Mouse (Mus musculus): Measurements from ENCODE around the gene Olfr284. TPM values are rescaled to one million over a fixed set of nuclear protein-coding genes. Genes with fewer than 3 reads are reported as not detected.

Olfr284 gene
- polyA plus RNA-seq (2015; fragmentation: Nextera tagmentation; extraction: Ambion mirVana) = not detected in 2 replicates

DNA sequence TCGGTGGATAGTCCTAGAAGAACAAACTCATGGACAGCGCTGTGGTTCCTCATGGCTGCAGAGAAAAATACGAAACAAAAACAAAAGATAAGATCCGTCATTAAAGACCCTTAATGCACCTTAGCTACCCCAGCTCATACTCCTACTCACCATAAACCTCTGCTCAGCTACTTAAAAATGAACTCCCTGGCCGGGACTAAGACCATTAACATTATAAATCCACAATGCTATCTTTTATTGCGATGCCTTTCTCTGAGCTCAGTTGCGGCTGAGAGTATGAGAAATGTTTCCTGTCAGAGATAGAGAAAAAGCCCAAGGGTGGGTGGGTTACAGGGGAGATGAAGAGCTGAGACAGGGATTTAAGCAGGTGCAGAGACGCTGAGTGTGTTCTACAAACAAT is at the start of gene Olfr284:
Olfr284 (minus strand) TSS at position 101 of the 400 bp plus-strand sequence.
- Histone ChIP-seq H3K27me3 (no peaks in the 10 kb centered on the region; the same call in 1 of the 2 replicates), H3K36me3 (no peaks in the 10 kb centered on the region), H3K4me3 (no peak within 1 kb of the TSS), H3K9me3 (no peaks in the 10 kb centered on the region), H3K4me2 (no peak within 1 kb of the TSS), H3K4me1 (no peaks in the 10 kb centered on the region), H3K27ac (no peak within 1 kb of the TSS), H3K9ac (no peak within 1 kb of the TSS)
- 70% methylated on average over 8 of the region's 8 CpGs for WGBS
- ATAC-seq (ENCODE audit: borderline replicate concordance, extremely low read depth, low FRiP score, low TSS enrichment) = no peak

DNA sequence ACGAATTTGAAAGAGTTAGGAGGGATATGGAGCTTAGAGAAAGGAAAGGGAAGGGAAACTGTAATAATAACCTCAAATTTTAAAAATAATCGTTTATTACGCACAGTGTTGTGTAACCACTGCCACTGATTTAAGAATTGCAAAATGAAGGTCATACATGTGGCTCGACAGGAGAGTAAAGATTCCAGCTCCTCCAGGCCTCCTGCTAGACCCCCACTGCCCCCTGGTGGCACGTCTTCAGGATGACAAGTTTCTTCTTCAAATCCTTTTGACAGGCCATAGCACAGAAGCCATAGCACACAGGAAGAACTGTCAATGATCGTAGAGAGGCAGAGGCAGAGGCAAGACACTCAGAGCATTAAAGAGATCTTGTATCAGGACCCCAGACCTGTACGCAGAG is 49.0 kb upstream of the Olfr284 start:
- H3K4me2 ChIP-seq = no peak overlapping the region
- WGBS = 24% methylated on average over 7 of the region's 7 CpGs
- no peaks in the 10 kb centered on the region for H3K9me3 ChIP-seq
- H3K36me3 ChIP-seq = no peaks in the 10 kb centered on the region
- ATAC-seq (ENCODE audit: borderline replicate concordance, extremely low read depth, low FRiP score, low TSS enrichment) = peak; percentile 66; the same call in 1 of the 2 replicates
- no peak overlapping the region for H3K27ac ChIP-seq
- H3K27me3 ChIP-seq = no peaks in the 10 kb centered on the region
- H3K4me1 ChIP-seq = 0 out of 2 replicates have a peak, but pooled peaks cover 5% of the 10 kb centered on the region
- no peak overlapping the region for H3K9ac ChIP-seq
- H3K4me3 ChIP-seq = no peak overlapping the region

DNA sequence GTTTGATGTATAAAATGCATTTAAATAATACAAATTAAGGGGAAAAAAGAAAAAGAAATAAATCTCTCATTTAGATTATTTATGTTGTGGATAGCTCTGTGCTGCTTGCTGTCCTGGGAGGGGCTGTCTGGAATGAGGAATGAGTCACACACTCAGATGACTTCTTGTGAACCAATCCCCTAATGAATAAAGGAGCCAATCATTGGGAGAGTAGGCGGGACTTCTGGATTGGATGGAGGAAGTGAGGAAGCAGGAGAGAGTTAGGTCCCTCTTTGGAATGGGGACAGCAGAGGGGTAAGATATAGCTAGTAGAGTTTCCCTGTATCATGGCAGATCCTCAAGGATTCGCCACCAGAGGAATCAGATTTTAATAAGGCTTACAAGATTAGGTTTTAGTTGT is 46.8 kb upstream of the Olfr284 start:
- ATAC-seq (ENCODE audit: borderline replicate concordance, extremely low read depth, low FRiP score, low TSS enrichment) = no peak
- no peak overlapping the region for H3K4me3 ChIP-seq

DNA sequence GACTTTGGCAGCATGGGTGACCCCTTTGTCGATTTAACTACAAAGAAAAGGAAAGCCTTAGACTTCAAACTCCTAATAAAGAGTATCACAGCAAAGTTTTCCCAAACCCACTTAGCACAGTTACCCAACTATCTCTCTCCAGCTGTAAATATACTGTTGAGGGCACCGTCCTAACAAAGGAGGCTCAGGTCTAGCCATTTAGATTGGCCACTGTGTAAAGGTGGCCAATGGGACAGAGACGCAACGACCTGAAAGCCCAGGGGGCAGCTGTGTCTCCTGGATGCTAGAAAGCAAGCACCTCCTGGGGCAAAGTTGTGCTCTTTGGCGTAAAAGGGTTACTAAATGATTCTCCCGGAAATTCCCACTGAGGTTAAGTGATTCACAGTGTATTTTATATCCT is 40.1 kb upstream of the Olfr284 start, which contains the start of gene Olfr283:
Olfr283 (minus strand) TSS at position 101 of the 400 bp plus-strand sequence.
- H3K4me1 ChIP-seq = no peaks in the 10 kb centered on the region
- no peak within 1 kb of the TSS for H3K4me3 ChIP-seq
- H3K36me3 ChIP-seq = no peaks in the 10 kb centered on the region
- no peak for ATAC-seq (ENCODE audit: borderline replicate concordance, extremely low read depth, low FRiP score, low TSS enrichment)
- H3K27ac ChIP-seq = no peak within 1 kb of the TSS
- H3K4me2 ChIP-seq = no peak within 1 kb of the TSS
- H3K9me3 ChIP-seq = no peaks in the 10 kb centered on the region
- no peaks in the 10 kb centered on the region for H3K27me3 ChIP-seq
- WGBS = 81% methylated on average over 6 of the region's 6 CpGs
- no peak within 1 kb of the TSS for H3K9ac ChIP-seq

More for the DNA sequence above, 46.8 kb upstream of the Olfr284 start:
- no peak overlapping the region for H3K9ac ChIP-seq
- H3K4me1 ChIP-seq = 0 out of 2 replicates have a peak, but pooled peaks cover 5% of the 10 kb centered on the region
- no peak overlapping the region for H3K4me2 ChIP-seq
- H3K36me3 ChIP-seq = no peaks in the 10 kb centered on the region
- no peak overlapping the region for H3K27ac ChIP-seq
- H3K27me3 ChIP-seq = no peaks in the 10 kb centered on the region
- H3K9me3 ChIP-seq = no peaks in the 10 kb centered on the region
- WGBS = 75% methylated on average over 2 of the region's 2 CpGs

DNA sequence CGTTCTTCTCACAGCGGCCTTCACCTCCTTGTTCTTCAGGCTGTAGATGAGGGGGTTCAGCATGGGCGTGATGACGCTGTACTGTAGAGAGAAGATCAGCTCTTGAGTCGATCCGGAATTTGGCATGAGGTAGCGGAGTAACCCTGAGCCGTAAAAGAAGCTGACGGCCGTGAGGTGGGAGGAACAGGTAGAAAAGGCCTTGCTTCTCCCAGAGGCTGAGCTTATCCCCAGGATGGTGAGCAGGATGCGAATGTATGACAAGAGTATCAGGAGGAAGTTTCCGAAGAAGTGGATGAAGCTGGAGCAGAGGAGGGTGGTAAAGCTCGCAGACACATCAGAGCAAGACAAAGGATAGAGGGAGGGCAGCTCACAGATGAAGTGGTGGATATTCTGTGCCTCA is 37.4 kb upstream of the Olfr284 start:
- Histone ChIP-seq H3K4me2 (no peak overlapping the region), H3K27me3 (no peaks in the 10 kb centered on the region), H3K27ac (no peak overlapping the region), H3K9ac (no peak overlapping the region), H3K9me3 (no peaks in the 10 kb centered on the region), H3K4me1 (no peaks in the 10 kb centered on the region), H3K4me3 (no peak overlapping the region), H3K36me3 (no peaks in the 10 kb centered on the region)
- no peak for ATAC-seq (ENCODE audit: borderline replicate concordance, extremely low read depth, low FRiP score, low TSS enrichment)
- 89% methylated on average over 13 of the region's 13 CpGs for WGBS

DNA sequence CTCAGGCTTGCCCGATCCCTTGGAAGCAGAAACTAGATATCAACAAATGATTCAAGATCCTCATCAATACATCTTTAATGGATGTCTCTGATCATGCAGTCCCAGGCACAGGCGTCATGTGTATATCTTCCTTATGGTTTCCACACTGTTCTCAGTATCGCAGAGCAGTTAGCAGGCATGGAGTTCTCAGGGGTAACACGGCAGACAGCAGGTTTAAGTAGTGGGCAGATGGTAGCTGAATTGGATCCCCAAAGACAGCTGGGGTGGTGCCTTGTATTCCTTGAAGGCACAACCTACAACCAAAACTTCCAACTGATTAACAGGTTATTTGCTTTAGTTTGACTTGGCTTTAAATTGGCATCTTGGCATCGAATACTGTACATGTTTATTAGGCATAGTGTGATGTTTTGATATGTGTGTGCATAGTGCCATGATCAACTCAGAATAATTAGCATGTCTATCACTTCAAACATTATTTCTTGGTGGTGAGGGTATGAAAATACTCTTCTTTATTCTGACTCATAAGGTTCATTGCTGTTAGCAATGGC is 23.5 kb downstream of the Olfr284 start, which contains the start of gene Olfr285:
Olfr285 (minus strand) TSS at position 177 of the 548 bp plus-strand sequence.
- Histone ChIP-seq H3K36me3 (no peaks in the 10 kb centered on the region), H3K27me3 (no peaks in the 10 kb centered on the region), H3K9ac (no peak within 1 kb of the TSS), H3K4me1 (no peaks in the 10 kb centered on the region), H3K27ac (no peak within 1 kb of the TSS), H3K9me3 (no peaks in the 10 kb centered on the region), H3K4me2 (no peak within 1 kb of the TSS), H3K4me3 (no peak within 1 kb of the TSS)
- WGBS = 79% methylated on average over 5 of the region's 5 CpGs
- ATAC-seq (ENCODE audit: borderline replicate concordance, extremely low read depth, low FRiP score, low TSS enrichment) = no peak

DNA sequence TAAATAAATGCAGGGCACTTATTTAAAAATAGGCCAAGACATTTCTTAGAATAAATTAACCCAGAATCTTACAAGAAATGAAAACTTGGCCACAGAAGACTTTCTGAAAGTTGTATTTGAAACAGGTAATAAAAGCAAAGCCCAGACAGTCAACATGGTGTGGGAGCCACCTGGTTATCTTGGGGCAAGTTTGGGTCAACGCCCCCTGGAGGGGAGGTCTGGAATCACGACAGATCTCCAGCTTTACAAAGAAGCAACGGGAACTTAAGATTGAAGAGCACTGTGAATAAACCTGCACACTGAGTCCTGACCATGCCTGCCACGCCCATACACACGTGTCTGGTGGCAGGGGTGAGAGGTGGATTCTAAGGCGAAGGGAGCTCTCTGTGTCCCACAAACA is 25.1 kb downstream of the Olfr284 start:
- Histone ChIP-seq H3K9me3 (no peaks in the 10 kb centered on the region), H3K9ac (no peak overlapping the region), H3K4me1 (no peaks in the 10 kb centered on the region), H3K27ac (no peak overlapping the region), H3K27me3 (no peaks in the 10 kb centered on the region), H3K36me3 (no peaks in the 10 kb centered on the region), H3K4me3 (no peak overlapping the region), H3K4me2 (no peak overlapping the region)
- no peak for ATAC-seq (ENCODE audit: borderline replicate concordance, extremely low read depth, low FRiP score, low TSS enrichment)
- WGBS = 42% methylated on average over 6 of the region's 6 CpGs

DNA sequence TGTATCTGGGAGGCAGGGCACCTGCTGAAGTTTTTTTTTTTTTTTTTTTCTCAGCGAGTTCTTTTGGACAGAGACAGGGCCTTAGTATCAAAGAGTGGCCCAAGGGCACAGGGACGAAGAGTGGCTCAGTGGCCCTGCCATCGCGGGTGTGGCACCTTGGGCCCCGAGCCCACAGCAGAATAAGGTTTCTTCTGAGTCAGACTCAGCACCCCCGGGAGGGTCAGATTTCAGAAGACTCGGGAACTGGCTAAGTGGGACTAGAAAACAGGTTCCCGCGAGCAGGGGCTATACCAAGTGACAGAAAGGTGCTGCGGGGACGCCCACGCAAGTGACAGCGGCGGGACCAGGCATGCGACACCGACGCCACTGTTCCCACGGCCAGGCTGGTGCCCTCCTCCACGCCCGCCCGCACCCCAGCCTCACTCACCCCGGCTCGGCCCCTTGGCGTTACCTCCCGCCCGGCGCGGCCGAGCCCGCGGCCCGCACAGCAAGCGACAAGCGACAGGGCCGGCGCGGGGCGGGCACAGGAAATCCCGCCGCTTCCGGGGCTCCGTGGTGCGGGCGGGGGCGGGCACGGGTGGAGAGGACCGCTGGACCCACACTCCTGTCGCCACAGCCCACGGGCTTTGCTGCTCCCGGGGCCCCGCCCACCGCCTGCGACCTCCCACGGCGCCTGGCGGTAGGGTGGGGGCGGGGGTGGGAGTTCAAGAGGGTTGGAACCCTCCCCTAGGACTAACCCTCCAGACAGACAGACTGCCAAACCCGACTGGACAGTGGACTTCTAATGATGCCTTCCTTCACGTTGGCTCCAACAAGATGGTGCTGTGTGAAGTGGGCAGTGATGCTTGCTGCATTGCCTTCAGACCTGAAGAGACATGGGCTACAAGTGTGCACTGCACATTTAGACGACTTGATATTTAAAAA is 44.9 kb downstream of the Olfr284 start, which contains the start of gene Zfp641:
Zfp641 (minus strand) TSS at position 534 of the 924 bp plus-strand sequence.
- Histone ChIP-seq H3K36me3 (no peaks in the 10 kb centered on the region), H3K9ac (peak within 1 kb of the TSS; percentile 53), H3K4me1 (0 out of 2 replicates have a peak, but pooled peaks cover 3% of the 10 kb centered on the region), H3K27ac (no peak within 1 kb of the TSS), H3K4me2 (peak within 1 kb of the TSS; percentile 95), H3K27me3 (peaks cover 7% of the 10 kb centered on the region; the same call in 1 of the 2 replicates), H3K9me3 (no peaks in the 10 kb centered on the region), H3K4me3 (peak within 1 kb of the TSS; percentile 56)
- WGBS = 2% methylated on average over 56 of the region's 60 CpGs
- peak; percentile 49 for ATAC-seq (ENCODE audit: borderline replicate concordance, extremely low read depth, low FRiP score, low TSS enrichment)

DNA sequence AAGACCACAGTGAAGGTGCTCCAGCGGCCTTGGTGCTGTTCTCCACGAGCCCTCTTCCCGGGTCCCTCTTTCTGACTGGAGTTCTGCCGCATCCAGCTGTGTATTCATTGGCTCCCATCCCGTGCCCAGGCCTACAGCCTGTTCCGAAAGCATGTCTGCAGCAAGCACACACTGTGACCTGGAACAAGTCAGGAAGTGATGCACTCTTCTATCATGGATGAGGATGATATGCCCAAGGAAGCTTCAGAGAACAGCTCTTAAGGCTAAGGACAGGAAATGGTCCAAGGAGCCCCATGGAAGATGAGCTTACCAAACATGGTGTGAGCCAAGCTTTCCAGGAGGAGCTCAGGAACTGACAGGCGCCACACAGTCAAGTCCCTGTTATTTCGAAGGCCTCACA is 47.1 kb downstream of the Olfr284 start:
- H3K36me3 ChIP-seq = no peaks in the 10 kb centered on the region
- H3K9me3 ChIP-seq = no peaks in the 10 kb centered on the region
- 0 out of 2 replicates have a peak, but pooled peaks cover 3% of the 10 kb centered on the region for H3K4me1 ChIP-seq
- no peak for ATAC-seq (ENCODE audit: borderline replicate concordance, extremely low read depth, low FRiP score, low TSS enrichment)
- no peak overlapping the region for H3K27ac ChIP-seq
- no peak overlapping the region for H3K4me2 ChIP-seq
- H3K4me3 ChIP-seq = no peak overlapping the region
- no peak overlapping the region for H3K9ac ChIP-seq
- peaks cover 7% of the 10 kb centered on the region; the same call in 1 of the 2 replicates for H3K27me3 ChIP-seq
- WGBS = 85% methylated on average over 8 of the region's 8 CpGs

Other genes with a start within 250 kb of the Olfr284 start
- gene Pfkm, start 248.4 kb downstream of the Olfr284 start, polyA plus RNA-seq (2015; fragmentation: Nextera tagmentation; extraction: Ambion mirVana) = 26.9 and 31.2 TPM in 2 replicates
- 29.4 and 32.0 TPM in 2 replicates for gene Senp1, start 247.2 kb downstream of the Olfr284 start, polyA plus RNA-seq (2015; fragmentation: Nextera tagmentation; extraction: Ambion mirVana)
- 43.6 and 44.4 TPM in 2 replicates for gene Asb8, start 175.4 kb downstream of the Olfr284 start, polyA plus RNA-seq (2015; fragmentation: Nextera tagmentation; extraction: Ambion mirVana)
- gene Ccdc184, start 173.8 kb downstream of the Olfr284 start, polyA plus RNA-seq (2015; fragmentation: Nextera tagmentation; extraction: Ambion mirVana) = 0.07 and 0.15 TPM in 2 replicates
- gene Olfr288, start 145.4 kb downstream of the Olfr284 start, polyA plus RNA-seq (2015; fragmentation: Nextera tagmentation; extraction: Ambion mirVana) = not detected in 2 replicates
- not detected in 2 replicates for gene Gm44579, start 120.0 kb downstream of the Olfr284 start, polyA plus RNA-seq (2015; fragmentation: Nextera tagmentation; extraction: Ambion mirVana)
- gene Olfr287, start 119.9 kb downstream of the Olfr284 start, polyA plus RNA-seq (2015; fragmentation: Nextera tagmentation; extraction: Ambion mirVana) = not detected in 2 replicates
- gene Olfr286, start 106.5 kb downstream of the Olfr284 start, polyA plus RNA-seq (2015; fragmentation: Nextera tagmentation; extraction: Ambion mirVana) = not detected in 2 replicates
- not detected in 2 replicates for gene H1fnt, start 83.7 kb downstream of the Olfr284 start, polyA plus RNA-seq (2015; fragmentation: Nextera tagmentation; extraction: Ambion mirVana)
- 0.73 and 0.86 TPM in 2 replicates for gene Zfp641, start 44.8 kb downstream of the Olfr284 start, polyA plus RNA-seq (2015; fragmentation: Nextera tagmentation; extraction: Ambion mirVana)
- gene Olfr285, start 23.6 kb downstream of the Olfr284 start, polyA plus RNA-seq (2015; fragmentation: Nextera tagmentation; extraction: Ambion mirVana) = not detected in 2 replicates
- gene Olfr283, start 40.0 kb upstream of the Olfr284 start, polyA plus RNA-seq (2015; fragmentation: Nextera tagmentation; extraction: Ambion mirVana) = not detected in 2 replicates
- gene Olfr282, start 90.2 kb upstream of the Olfr284 start, polyA plus RNA-seq (2015; fragmentation: Nextera tagmentation; extraction: Ambion mirVana) = not detected in 2 replicates
- gene Olfr281, start 111.6 kb upstream of the Olfr284 start, polyA plus RNA-seq (2015; fragmentation: Nextera tagmentation; extraction: Ambion mirVana) = not detected in 2 replicates
- gene OR5BS1P, start 128.9 kb upstream of the Olfr284 start, polyA plus RNA-seq (2015; fragmentation: Nextera tagmentation; extraction: Ambion mirVana) = not detected in 2 replicates
- 0.21 and 0.40 TPM in 2 replicates for gene Lalba, start 141.7 kb upstream of the Olfr284 start, polyA plus RNA-seq (2015; fragmentation: Nextera tagmentation; extraction: Ambion mirVana)
- not detected in 2 replicates for gene Olfr279, start 151.4 kb upstream of the Olfr284 start, polyA plus RNA-seq (2015; fragmentation: Nextera tagmentation; extraction: Ambion mirVana)
- 112 TPM in 2 replicates for gene Kansl2, start 193.3 kb upstream of the Olfr284 start, polyA plus RNA-seq (2015; fragmentation: Nextera tagmentation; extraction: Ambion mirVana)
- gene Ccnt1, start 229.9 kb upstream of the Olfr284 start, polyA plus RNA-seq (2015; fragmentation: Nextera tagmentation; extraction: Ambion mirVana) = 51.4 and 56.3 TPM in 2 replicates
- not detected in 2 replicates for gene 4930415O20Rik, start 230.0 kb upstream of the Olfr284 start, polyA plus RNA-seq (2015; fragmentation: Nextera tagmentation; extraction: Ambion mirVana)